Mouse (Mus musculus): ENCODE measurements around the gene 6430628N08Rik. TPM values are rescaled to one million over a fixed set of nuclear protein-coding genes. Genes with fewer than 3 reads are reported as not detected.

The 6430628N08Rik gene
- polyA plus RNA-seq, 1 experiment from 2014 or later: not detected

DNA sequence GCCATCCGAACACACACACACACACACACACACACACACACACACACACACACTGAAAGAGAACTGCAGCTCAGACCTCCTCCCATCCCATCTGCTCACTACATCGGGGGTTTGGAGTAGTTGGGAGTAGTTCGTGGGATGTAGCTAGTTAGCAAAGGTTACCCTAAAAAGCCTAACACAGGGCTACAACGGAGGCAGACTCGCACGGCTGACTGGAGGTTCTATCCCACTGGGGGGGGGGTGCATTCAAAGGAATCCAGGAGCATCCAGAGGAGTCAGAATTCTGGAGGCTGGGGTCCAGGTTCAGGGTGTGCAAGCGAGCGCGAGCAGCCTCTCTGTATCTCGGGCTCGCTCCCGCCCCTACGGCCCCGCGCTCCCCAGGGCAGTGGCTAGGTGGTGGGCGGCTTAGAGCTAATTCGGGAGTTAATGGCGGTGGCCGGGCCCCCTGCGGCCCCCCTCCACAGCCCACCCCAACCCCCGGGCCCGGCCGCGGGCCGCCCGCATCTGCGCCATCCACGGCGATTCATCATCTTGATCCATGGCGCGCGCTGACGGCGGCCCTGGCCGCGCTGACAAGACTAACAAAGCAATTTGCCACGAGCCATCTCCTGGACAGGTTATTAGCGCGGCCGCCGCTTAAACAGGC, 53.3 kb downstream of the 6430628N08Rik start:
- WGBS (ENCODE audit: insufficient replicate concordance): 3% methylated on average over 41 of the region's 41 CpGs
- ATAC-seq: no peak
- Histone ChIP-seq H3K36me3 (no peaks in the 10 kb centered on the region), H3K4me1 (peaks cover 6% of the 10 kb centered on the region; the same call in 1 of the 2 replicates), H3K9ac (no peak overlapping the region), H3K27me3 (replicated peaks) (peaks cover 95% of the 10 kb centered on the region), H3K27ac (no peak overlapping the region), H3K4me3 (no peak overlapping the region), H3K4me2 (no peak overlapping the region), H3K9me3 (replicated peaks) (no peaks in the 10 kb centered on the region)

Other genes starting within 250 kb of the 6430628N08Rik start
- 0.42 and 0.87 TPM in 2 replicates for gene Cyp4b1, start 242.9 kb upstream of the 6430628N08Rik start, polyA plus RNA-seq (2016; fragmentation: Nextera tagmentation; extraction: Ambion mirVana)
- gene Efcab14, start 152.9 kb upstream of the 6430628N08Rik start, polyA plus RNA-seq (2016; fragmentation: Nextera tagmentation; extraction: Ambion mirVana): 18.8 and 21.4 TPM in 2 replicates
- gene Tex38, start 109.6 kb upstream of the 6430628N08Rik start, polyA plus RNA-seq (2016; fragmentation: Nextera tagmentation; extraction: Ambion mirVana): not detected in 2 replicates
- 24.0 and 30.1 TPM in 2 replicates for gene Atpaf1, start 105.9 kb upstream of the 6430628N08Rik start, polyA plus RNA-seq (2016; fragmentation: Nextera tagmentation; extraction: Ambion mirVana)
- gene Mob3c, start 62.6 kb upstream of the 6430628N08Rik start, polyA plus RNA-seq (2016; fragmentation: Nextera tagmentation; extraction: Ambion mirVana): 7.4 and 8.3 TPM in 2 replicates
- 45.2 and 47.2 TPM in 2 replicates for gene Mknk1, start 51.5 kb upstream of the 6430628N08Rik start, polyA plus RNA-seq (2016; fragmentation: Nextera tagmentation; extraction: Ambion mirVana)
- not detected in 2 replicates for gene Kncn, start 6.3 kb upstream of the 6430628N08Rik start, polyA plus RNA-seq (2016; fragmentation: Nextera tagmentation; extraction: Ambion mirVana)
- gene Dmbx1, start 49.3 kb downstream of the 6430628N08Rik start, polyA plus RNA-seq (2016; fragmentation: Nextera tagmentation; extraction: Ambion mirVana): not detected in 2 replicates
- gene Faah, start 127.3 kb downstream of the 6430628N08Rik start, polyA plus RNA-seq (2016; fragmentation: Nextera tagmentation; extraction: Ambion mirVana): 3.9 and 4.2 TPM in 2 replicates
- 10.7 and 11.4 TPM in 2 replicates for gene Nsun4, start 163.2 kb downstream of the 6430628N08Rik start, polyA plus RNA-seq (2016; fragmentation: Nextera tagmentation; extraction: Ambion mirVana)
- 326 and 344 TPM in 2 replicates for gene Uqcrh, start 184.4 kb downstream of the 6430628N08Rik start, polyA plus RNA-seq (2016; fragmentation: Nextera tagmentation; extraction: Ambion mirVana)
- 42.2 and 43.7 TPM in 2 replicates for gene Lrrc41, start 184.6 kb downstream of the 6430628N08Rik start, polyA plus RNA-seq (2016; fragmentation: Nextera tagmentation; extraction: Ambion mirVana)
- 45.0 and 45.4 TPM in 2 replicates for gene Rad54l, start 233.0 kb downstream of the 6430628N08Rik start, polyA plus RNA-seq (2016; fragmentation: Nextera tagmentation; extraction: Ambion mirVana)
- gene Pomgnt1, start 233.2 kb downstream of the 6430628N08Rik start, polyA plus RNA-seq (2016; fragmentation: Nextera tagmentation; extraction: Ambion mirVana): 23.8 and 24.2 TPM in 2 replicates